Mouse (Mus musculus): ENCODE measurements around the gene Lgr6.
A peak's percentile ranks its signal among the peaks of the same experiment; 100 is the strongest.

The Lgr6 gene

GRCm38 (mm10) chr1:135075270-135075669 is 29.8 kb downstream of the Lgr6 start:
- DNase-seq, result no peak

- no peak for DNase-seq
Observed at GRCm38 (mm10) chr1:135072643-135073042, 32.4 kb downstream of the Lgr6 start.

GRCm38 (mm10) chr1:135069841-135070240 is 35.2 kb downstream of the Lgr6 start:
- DNase-seq, result no peak

- no peak for DNase-seq
Observed at GRCm38 (mm10) chr1:135064525-135064924, 40.6 kb downstream of the Lgr6 start.

GRCm38 (mm10) chr1:135062936-135063335 is 42.1 kb downstream of the Lgr6 start:
- no peak for DNase-seq

GRCm38 (mm10) chr1:135061300-135061699 is 43.8 kb downstream of the Lgr6 start:
- no peak for DNase-seq

GRCm38 (mm10) chr1:135060174-135060573 is 44.9 kb downstream of the Lgr6 start:
- DNase-seq, result no peak

GRCm38 (mm10) chr1:135056901-135057300 is 48.2 kb downstream of the Lgr6 start:
- DNase-seq, result no peak

GRCm38 (mm10) chr1:135054121-135054520 is 51.0 kb downstream of the Lgr6 start:
- no peak for DNase-seq

- no peak for DNase-seq
Observed at GRCm38 (mm10) chr1:135044439-135044838, 60.6 kb downstream of the Lgr6 start.

- DNase-seq, result no peak
Observed at GRCm38 (mm10) chr1:135036297-135036696, 68.8 kb downstream of the Lgr6 start.

- no peak for DNase-seq
Observed at GRCm38 (mm10) chr1:135032658-135033057, 72.4 kb downstream of the Lgr6 start.

GRCm38 (mm10) chr1:135030121-135030520 is 75.0 kb downstream of the Lgr6 start:
- no peak for DNase-seq

GRCm38 (mm10) chr1:135026275-135026674 is 78.8 kb downstream of the Lgr6 start:
- DNase-seq, result no peak

GRCm38 (mm10) chr1:135023583-135023982 is 81.5 kb downstream of the Lgr6 start:
- DNase-seq, result no peak

GRCm38 (mm10) chr1:135021936-135022335 is 83.1 kb downstream of the Lgr6 start:
- no peak for DNase-seq

GRCm38 (mm10) chr1:135020970-135021369 is 84.1 kb downstream of the Lgr6 start:
- DNase-seq, result no peak

- DNase-seq, result no peak
Observed at GRCm38 (mm10) chr1:135020281-135020940, 84.7 kb downstream of the Lgr6 start.

GRCm38 (mm10) chr1:135019775-135020167 is 85.3 kb downstream of the Lgr6 start:
- no peak for DNase-seq

GRCm38 (mm10) chr1:135019087-135019774 is 85.8 kb downstream of the Lgr6 start:
- DNase-seq, result peak; percentile 9

GRCm38 (mm10) chr1:135017656-135018015 is 87.4 kb downstream of the Lgr6 start:
- DNase-seq, result no peak

GRCm38 (mm10) chr1:135016907-135017655 is 88.0 kb downstream of the Lgr6 start:
- DNase-seq, result no peak

GRCm38 (mm10) chr1:135014921-135015445 is 90.1 kb downstream of the Lgr6 start:
- DNase-seq, result no peak

- no peak for DNase-seq
Observed at GRCm38 (mm10) chr1:135012472-135012871, 92.6 kb downstream of the Lgr6 start.

Data from lung, postnatal 14 days (tissue).